Mouse (Mus musculus): Measurements from ENCODE around the gene Mical2.

DNA sequence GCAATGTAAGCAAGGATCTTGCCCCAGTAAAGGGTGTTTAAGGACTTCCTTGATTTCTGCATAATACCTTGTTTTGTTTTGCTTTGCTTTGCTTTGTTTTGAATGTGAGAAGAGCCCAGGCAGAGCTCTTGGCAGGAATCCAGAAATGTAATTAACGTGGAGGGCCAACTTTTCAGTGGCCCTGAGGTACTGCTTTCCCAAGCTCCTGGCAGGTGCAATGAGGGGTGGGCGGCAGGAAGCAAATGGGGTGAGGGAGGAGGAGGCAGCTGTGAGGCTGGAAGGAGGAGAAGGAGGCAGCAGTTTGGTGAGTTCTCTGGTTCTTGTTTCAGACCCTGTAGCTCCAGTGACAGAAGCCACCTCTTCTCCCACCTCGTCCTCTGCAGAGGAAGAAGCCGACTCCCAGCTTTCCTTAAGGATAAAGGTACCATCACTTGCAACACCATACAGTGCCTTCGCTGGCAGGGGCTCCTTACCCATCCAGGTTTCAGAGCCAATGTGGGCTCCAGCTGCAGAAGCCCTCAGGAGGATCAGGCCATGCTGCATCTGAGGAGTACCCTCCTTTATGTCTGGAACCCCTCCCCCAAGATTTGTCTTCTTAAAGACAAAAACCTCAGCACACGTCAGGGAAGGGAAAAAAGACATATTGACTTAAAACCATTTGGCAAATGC is 165.4 kb downstream of the Mical2 start:
- no peak for TF ChIP-seq POLR2A (IDR thresholded peaks at IDR 0.05; ENCODE audit: low read depth, low read length)
- no peak for TF ChIP-seq CTCF (IDR thresholded peaks at IDR 0.05; ENCODE audit: borderline replicate concordance, insufficient read depth, low read length)
